Mouse (Mus musculus): Measurements from ENCODE around the gene Avpi1.

DNA sequence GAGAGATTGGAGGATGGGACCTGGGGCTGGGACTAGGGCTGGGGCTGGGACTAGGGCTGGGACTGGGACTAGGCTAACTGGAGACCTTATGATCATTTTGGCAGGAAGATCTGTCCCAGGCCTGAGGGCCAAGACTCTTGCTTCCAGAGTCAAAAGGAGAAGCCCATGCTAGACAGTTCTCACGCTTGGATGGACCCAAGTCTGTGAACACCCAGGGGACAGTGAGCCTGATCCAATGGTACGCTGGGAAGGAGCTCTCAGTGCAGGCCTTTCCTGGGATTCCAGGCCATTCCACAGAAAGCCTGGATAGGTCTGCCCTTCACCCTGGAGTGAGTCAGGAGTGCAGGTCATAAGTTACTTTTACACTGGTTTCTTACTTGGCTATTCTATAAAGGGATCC, 53.8 kb downstream of the Avpi1 start:
- no peak for TF ChIP-seq CTCF (conservative IDR thresholded peaks at IDR 0.05; ENCODE audit: low read length)
- no peak for TF ChIP-seq POU5F1 (IDR thresholded peaks at IDR 0.05; ENCODE audit: borderline replicate concordance, low read length)

Data from E14TG2a.4 (cell line).